Mouse (Mus musculus) limb, embryonic 14.5 days (tissue): ENCODE results near the gene Leap2. TPM values are rescaled to one million over a fixed set of nuclear protein-coding genes. Genes with fewer than 3 reads are reported as not detected.

ENCODE experiments used
- ATAC-seq: fragments of 200-750 bp; cut with Nextera tagmentation; 2 replicates; pipeline ENCODE4 v1.8.0; 2017; ENCODE audit warnings: low read depth, moderate number of reproducible peaks, moderate TSS enrichment; ENCODE audit not compliant: low FRiP score
- DNase-seq: peaks from one replicate; pipeline ENCODE4 v3.0.0-alpha.2; 2015; ENCODE audit warnings: low spot score
- H3K27ac ChIP-seq: fragments of 300-500 bp; sonication (generic); replicated peaks from 2 replicates; pipeline ENCODE4 v1.5.1; 2014; ENCODE audit warnings: low read depth, mild to moderate bottlenecking, low read length, moderate library complexity, mixed read lengths
- H3K27me3 ChIP-seq: fragments of 300-500 bp; sonication (generic); 2 replicates; pipeline ENCODE4 v1.6.1; 2014; ENCODE audit warnings: low read length, mixed read lengths; ENCODE audit not compliant: control insufficient read depth, insufficient read depth
- H3K36me3 ChIP-seq: fragments of 300-500 bp; sonication (generic); 2 replicates; pipeline ENCODE4 v1.6.1; 2014; ENCODE audit warnings: mild to moderate bottlenecking, low read length, moderate library complexity, mixed read lengths; ENCODE audit not compliant: control insufficient read depth, insufficient read depth
- H3K4me1 ChIP-seq: fragments of 300-500 bp; sonication (generic); 2 replicates; pipeline ENCODE4 v1.6.1; 2014; ENCODE audit warnings: antibody characterized with exemption, low read length, mixed read lengths; ENCODE audit not compliant: control insufficient read depth, insufficient read depth
- H3K4me2 ChIP-seq: fragments of 300-500 bp; sonication (generic); replicated peaks from 2 replicates; pipeline ENCODE4 v1.6.1; 2014; ENCODE audit warnings: low read depth, mild to moderate bottlenecking, low read length, moderate library complexity; ENCODE audit not compliant: severe bottlenecking
- H3K4me3 ChIP-seq: fragments of 300-500 bp; sonication (generic); replicated peaks from 2 replicates; pipeline ENCODE4 v1.5.1; 2014; ENCODE audit warnings: low read length
- H3K9ac ChIP-seq: fragments of 300-500 bp; sonication (generic); 2 replicates; pipeline ENCODE4 v1.6.1; 2014; ENCODE audit warnings: mild to moderate bottlenecking, low read depth, low read length, moderate library complexity; ENCODE audit not compliant: severe bottlenecking
- H3K9me3 ChIP-seq: fragments of 300-500 bp; sonication (generic); 2 replicates; pipeline ENCODE4 v1.6.1; 2016; ENCODE audit warnings: low read length; ENCODE audit not compliant: control insufficient read depth
- POLR2A ChIP-seq: fragments of 200-500 bp; IDR thresholded peaks from 2 replicates; pipeline ENCODE4 v1.8.0; 2012; ENCODE audit warnings: inconsistent platforms, mild to moderate bottlenecking, moderate library complexity, borderline replicate concordance; ENCODE audit not compliant: insufficient read depth, insufficient read length; ENCODE audit errors: extremely low read depth
- WGBS: fragments of 180-500 bp; shearing (Covaris S2); extraction: QIAGEN DNeasy Blood & Tissue Kit; methylation state at CpG from one replicate; pipeline ENCODE4 v1.1.7; 2014; 5-methylcytosine and 5-hydroxymethylcytosine counted together
- polyA plus RNA-seq, 2 experiments: library from polyadenylated mRNA; depleted of rRNA in 1 of 2; stranded (reverse) in 1 of 2; unstranded in 1 of 2; fragments of >200 nt; fragmentation: Nextera tagmentation in 1 of 2; extraction: Ambion mirVana in 1 of 2; gene quantifications; 2 replicates each; pipeline versions ENCODE4 v1.2.1 to v1.2.3; 2012 to 2014

Gene Leap2
- polyA plus RNA-seq (2012; rRNA removed), result not detected in 2 replicates
- not detected in 2 replicates for polyA plus RNA-seq (2014; fragmentation: Nextera tagmentation; extraction: Ambion mirVana)

DNA sequence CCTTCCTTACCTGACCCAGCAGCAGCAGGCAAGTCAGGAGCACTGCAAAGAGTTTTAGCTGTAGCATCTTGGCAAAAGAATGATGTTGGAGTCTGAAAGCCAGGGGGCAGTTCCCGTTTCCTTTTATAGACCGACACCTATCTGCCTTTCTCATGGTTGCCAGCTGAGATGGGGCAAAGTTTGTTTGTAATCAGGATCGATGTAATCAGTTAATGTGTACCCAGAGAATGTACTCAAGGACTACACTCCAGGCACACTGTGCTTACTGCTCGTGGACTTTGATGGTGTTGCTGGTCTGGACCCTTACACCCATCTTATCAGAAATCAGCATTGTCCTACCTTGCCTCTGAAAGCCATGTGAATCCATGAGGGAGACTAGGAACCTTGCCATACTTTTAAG is at the start of gene Leap2:
Gene Leap2 (minus strand): TSS at position 135 of the 400 bp plus-strand sequence.
- Histone ChIP-seq H3K4me1 (no peaks in the 10 kb centered on the region), H3K36me3 (peaks cover 34% of the 10 kb centered on the region), H3K4me3 (no peak within 1 kb of the TSS), H3K27me3 (no peaks in the 10 kb centered on the region), H3K9me3 (no peaks in the 10 kb centered on the region), H3K9ac (no peak within 1 kb of the TSS), H3K4me2 (no peak within 1 kb of the TSS), H3K27ac (no peak within 1 kb of the TSS)
- 92% methylated on average over 4 of the region's 4 CpGs for WGBS
- ATAC-seq, result no peak
- TF ChIP-seq POLR2A, result no peak
- no peak for DNase-seq

DNA sequence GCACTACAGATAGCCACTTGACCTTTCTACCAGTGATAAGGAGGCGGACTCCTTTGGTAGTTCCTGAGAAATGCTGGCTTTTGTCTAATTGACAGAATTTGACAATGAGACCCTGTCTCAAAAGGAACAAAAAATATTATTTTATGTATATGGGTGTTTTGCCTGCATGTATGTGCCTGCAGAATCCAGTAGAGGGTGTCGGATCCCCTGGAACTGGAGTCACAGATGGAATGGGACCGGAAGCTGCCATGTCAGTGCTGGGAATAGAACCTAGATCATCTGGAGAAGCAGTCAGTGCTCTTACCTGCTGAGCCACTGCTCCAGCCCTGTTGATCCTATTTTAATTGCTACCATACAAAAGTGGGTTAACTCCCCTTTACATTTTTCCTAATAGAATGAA is 49.7 kb upstream of the Leap2 start:
- WGBS, result 85% methylated on average over 3 of the region's 3 CpGs
- DNase-seq, result no peak

DNA sequence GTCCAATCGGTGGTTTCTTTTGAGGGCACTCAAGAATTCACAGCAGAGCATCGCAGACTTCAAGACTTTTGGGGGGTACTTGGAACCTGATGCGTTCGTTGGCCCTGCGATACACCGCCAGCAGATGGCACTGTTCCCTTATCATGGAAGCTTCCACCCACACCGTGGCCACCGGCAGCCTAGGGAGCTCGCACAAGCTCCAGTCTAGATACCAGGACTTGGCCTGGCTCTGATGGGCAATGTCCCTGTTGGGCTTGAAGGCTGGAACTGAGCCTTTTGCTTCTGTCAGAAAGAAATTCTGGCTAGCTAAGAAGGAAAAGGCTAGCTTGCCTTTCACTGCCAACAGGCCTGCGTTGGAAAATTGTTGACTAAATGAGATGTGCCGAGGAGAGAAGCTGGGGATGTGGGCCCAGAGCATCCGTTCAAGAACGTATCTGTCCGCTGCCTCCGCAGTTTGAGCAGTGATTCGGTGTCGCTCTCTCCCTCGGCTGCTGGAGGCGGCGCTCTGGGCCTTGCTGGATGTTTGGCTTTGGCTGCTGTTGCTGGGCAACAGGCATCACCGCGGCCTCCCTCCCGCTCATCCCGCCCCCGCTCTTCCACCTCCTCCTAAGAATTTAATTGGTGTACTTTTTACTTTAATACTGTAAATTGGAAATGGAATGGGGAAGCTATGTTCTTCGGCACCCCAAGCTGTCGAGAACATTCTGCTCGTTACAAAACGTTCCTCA is 47.2 kb upstream of the Leap2 start, which contains the start of gene Gm9837:
Gene Gm9837 (minus strand): TSS at position 512 of the 728 bp plus-strand sequence.
- no peaks in the 10 kb centered on the region for H3K36me3 ChIP-seq
- no peak within 1 kb of the TSS for H3K9ac ChIP-seq
- H3K4me3 ChIP-seq, result peak within 1 kb of the TSS; percentile 14
- H3K27ac ChIP-seq, result no peak within 1 kb of the TSS
- H3K4me2 ChIP-seq, result peak within 1 kb of the TSS; percentile 40
- ATAC-seq (peak; percentile 79), DNase-seq (peak; percentile 90)
- peaks cover 29% of the 10 kb centered on the region for H3K27me3 ChIP-seq
- no peak for TF ChIP-seq POLR2A
- 4% methylated on average over 28 of the region's 29 CpGs for whole genome bisulfite sequencing
- no peaks in the 10 kb centered on the region for H3K9me3 ChIP-seq
- peaks cover 15% of the 10 kb centered on the region; the same call in 1 of the 2 replicates for H3K4me1 ChIP-seq

More for the DNA sequence above, 49.7 kb upstream of the Leap2 start:
- peaks cover 9% of the 10 kb centered on the region; the same call in 1 of the 2 replicates for H3K4me1 ChIP-seq
- no peak for ATAC-seq
- H3K9me3 ChIP-seq, result no peaks in the 10 kb centered on the region
- no peaks in the 10 kb centered on the region for H3K36me3 ChIP-seq
- H3K27me3 ChIP-seq, result peaks cover 29% of the 10 kb centered on the region
- H3K4me3 ChIP-seq, result no peak overlapping the region
- no peak overlapping the region for H3K4me2 ChIP-seq
- no peak overlapping the region for H3K27ac ChIP-seq
- H3K9ac ChIP-seq, result no peak overlapping the region
- TF ChIP-seq POLR2A, result no peak

DNA sequence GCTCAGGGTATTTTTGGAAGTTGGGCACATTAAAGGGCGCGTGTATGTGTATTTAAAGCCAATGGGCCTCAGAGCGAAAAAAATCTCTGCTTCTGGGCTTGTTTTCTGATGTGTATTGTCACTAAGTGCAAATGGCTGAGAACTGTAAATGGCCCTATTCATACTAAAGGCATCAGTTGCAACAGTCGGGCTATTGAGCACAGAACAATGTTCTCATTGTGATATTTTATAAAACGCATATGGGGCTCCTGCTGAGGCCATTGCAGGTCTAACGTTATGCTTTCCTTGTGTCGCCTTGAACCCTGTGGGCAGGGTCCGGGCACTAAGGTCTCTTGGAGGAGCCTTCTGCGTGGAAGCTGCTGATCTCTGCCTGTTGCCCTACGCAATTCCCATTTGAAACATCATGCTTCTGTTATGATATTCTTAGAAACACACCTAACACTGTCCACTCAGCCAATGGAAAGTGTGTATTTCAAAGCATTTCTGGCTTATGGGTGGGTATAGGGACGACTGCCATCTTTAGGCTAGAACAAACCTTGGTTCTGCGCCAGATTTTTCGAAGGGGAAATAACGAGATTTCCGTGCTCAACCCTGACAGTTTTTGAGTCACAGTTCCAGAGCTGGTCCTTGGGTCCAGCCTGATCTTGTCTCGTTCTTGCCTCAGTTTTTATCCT is 46.5 kb upstream of the Leap2 start:
- no peak for TF ChIP-seq POLR2A
- Histone ChIP-seq H3K4me1 (peaks cover 15% of the 10 kb centered on the region; the same call in 1 of the 2 replicates), H3K36me3 (peaks cover 6% of the 10 kb centered on the region; the same call in 1 of the 2 replicates), H3K4me3 (no peak overlapping the region), H3K27me3 (peaks cover 32% of the 10 kb centered on the region), H3K27ac (no peak overlapping the region), H3K4me2 (peak overlapping the region; percentile 40), H3K9me3 (no peaks in the 10 kb centered on the region), H3K9ac (no peak overlapping the region)
- 30% methylated on average over 16 of the region's 16 CpGs for WGBS
- ATAC-seq, result peak; percentile 10; the same call in 1 of the 2 replicates
- DNase-seq, result no peak

DNA sequence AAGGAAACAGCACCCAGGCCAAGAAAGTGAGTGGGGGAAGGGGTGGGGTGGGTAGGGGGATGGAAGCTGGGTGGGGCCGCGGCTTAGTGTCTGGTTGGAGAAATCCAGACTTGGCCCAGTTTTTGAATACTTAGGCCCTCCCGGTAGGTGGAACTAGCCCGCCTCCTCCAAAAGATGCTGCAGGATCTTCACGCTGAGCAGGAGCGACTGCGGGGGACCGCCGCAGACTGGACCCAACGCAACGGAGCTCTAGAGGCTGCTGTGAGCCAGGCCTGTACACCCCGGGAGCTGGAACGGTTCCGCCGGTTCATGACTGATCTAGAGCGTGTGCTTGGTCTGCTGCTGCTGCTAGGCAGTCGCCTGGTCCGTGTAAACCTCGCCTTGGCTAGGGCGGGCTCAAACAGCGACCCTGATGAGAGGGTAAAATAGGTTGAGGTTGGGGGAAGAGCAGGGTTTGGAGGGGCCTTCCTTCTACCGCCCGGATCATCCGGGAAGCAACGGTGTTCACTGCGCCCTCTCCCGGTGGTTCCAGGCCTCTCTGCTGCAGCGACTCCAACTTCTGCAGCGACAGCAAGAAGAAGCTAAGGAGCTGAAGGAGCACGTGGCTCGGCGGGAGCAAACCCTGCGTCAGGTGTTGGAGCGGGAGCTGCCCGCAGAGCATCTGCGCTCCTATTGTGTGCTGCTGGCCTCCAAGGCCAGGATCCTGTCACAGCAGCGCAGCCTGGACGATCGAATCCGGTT is 43.4 kb upstream of the Leap2 start:
- 8% methylated on average over 40 of the region's 40 CpGs for WGBS
- Histone ChIP-seq H3K4me1 (peaks cover 20% of the 10 kb centered on the region), H3K27me3 (peaks cover 57% of the 10 kb centered on the region), H3K4me3 (peak overlapping the region; percentile 21), H3K36me3 (peaks cover 8% of the 10 kb centered on the region; the same call in 1 of the 2 replicates), H3K9me3 (no peaks in the 10 kb centered on the region), H3K27ac (no peak overlapping the region), H3K4me2 (peak overlapping the region; percentile 51), H3K9ac (peak overlapping the region; percentile 48)
- DNase-seq (peak; percentile 81), ATAC-seq (peak; percentile 60; the same call in 1 of the 2 replicates)
- TF ChIP-seq POLR2A, result no peak
